Mouse (Mus musculus): ENCODE data around the gene Nr2c1. TPM values are rescaled to one million over a fixed set of nuclear protein-coding genes. Genes with fewer than 3 reads are reported as not detected.
A peak's percentile ranks its signal among the peaks of the same experiment; 100 is the strongest.

Gene Nr2c1
- polyA plus RNA-seq, 1 experiment from 2014 or later, result 12.5 TPM

- Histone ChIP-seq H3K4me3 (no peak overlapping the region), H3K27ac (no peak overlapping the region), H3K27me3 (replicated peaks) (no peaks in the 10 kb centered on the region), H3K36me3 (peaks cover 5% of the 10 kb centered on the region; the same call in 1 of the 2 replicates), H3K9me3 (no peaks in the 10 kb centered on the region), H3K9ac (no peak overlapping the region), H3K4me2 (replicated peaks) (no peak overlapping the region), H3K4me1 (peaks cover 10% of the 10 kb centered on the region; the same call in 1 of the 2 replicates)
- 83% methylated on average over 5 of the region's 5 CpGs for WGBS
- ATAC-seq (ENCODE audit: low FRiP score, low read depth), result no peak
Observed at GRCm38 (mm10) chr10:94144581-94144980, 3.2 kb upstream of the Nr2c1 start.

GRCm38 (mm10) chr10:94147391-94147755 is 450 bp upstream of the Nr2c1 start:
- H3K36me3 ChIP-seq, result no peaks in the 10 kb centered on the region
- H3K9ac ChIP-seq, result peak overlapping the region; percentile 93; the same call in 1 of the 2 replicates
- no peaks in the 10 kb centered on the region for H3K27me3 ChIP-seq (replicated peaks)
- 10% methylated on average over 8 of the region's 8 CpGs for WGBS
- H3K27ac ChIP-seq, result no peak overlapping the region
- no peaks in the 10 kb centered on the region for H3K9me3 ChIP-seq
- peak overlapping the region; percentile 61 for H3K4me2 ChIP-seq (replicated peaks)
- peak overlapping the region; percentile 88 for H3K4me3 ChIP-seq
- ATAC-seq (ENCODE audit: low FRiP score, low read depth), result no peak; the same call in 1 of the 2 replicates
- peaks cover 11% of the 10 kb centered on the region; the same call in 1 of the 2 replicates for H3K4me1 ChIP-seq

GRCm38 (mm10) chr10:94151488-94151887 is 3.7 kb downstream of the Nr2c1 start:
- Histone ChIP-seq H3K27me3 (replicated peaks) (no peaks in the 10 kb centered on the region), H3K27ac (no peak overlapping the region), H3K9me3 (no peaks in the 10 kb centered on the region), H3K4me2 (replicated peaks) (no peak overlapping the region), H3K9ac (no peak overlapping the region), H3K36me3 (no peaks in the 10 kb centered on the region), H3K4me3 (no peak overlapping the region), H3K4me1 (peaks cover 11% of the 10 kb centered on the region; the same call in 1 of the 2 replicates)
- 88% methylated on average over 4 of the region's 4 CpGs for WGBS
- no peak for ATAC-seq (ENCODE audit: low FRiP score, low read depth)

- Histone ChIP-seq H3K27ac (no peak overlapping the region), H3K9me3 (no peaks in the 10 kb centered on the region), H3K4me3 (no peak overlapping the region), H3K4me2 (replicated peaks) (no peak overlapping the region), H3K4me1 (peaks cover 9% of the 10 kb centered on the region; the same call in 1 of the 2 replicates), H3K9ac (no peak overlapping the region), H3K27me3 (replicated peaks) (no peaks in the 10 kb centered on the region), H3K36me3 (peaks cover 13% of the 10 kb centered on the region)
- no peak for ATAC-seq (ENCODE audit: low FRiP score, low read depth)
Observed at GRCm38 (mm10) chr10:94153841-94154240, 6.0 kb downstream of the Nr2c1 start.

- WGBS, result 92% methylated on average over 6 of the region's 6 CpGs
- H3K9me3 ChIP-seq, result no peaks in the 10 kb centered on the region
- no peak overlapping the region for H3K4me2 ChIP-seq (replicated peaks)
- no peaks in the 10 kb centered on the region for H3K4me1 ChIP-seq
- no peaks in the 10 kb centered on the region for H3K27me3 ChIP-seq (replicated peaks)
- no peak overlapping the region for H3K9ac ChIP-seq
- no peak for ATAC-seq (ENCODE audit: low FRiP score, low read depth)
- H3K27ac ChIP-seq, result no peak overlapping the region
- H3K4me3 ChIP-seq, result no peak overlapping the region
- H3K36me3 ChIP-seq, result peaks cover 50% of the 10 kb centered on the region
Observed at GRCm38 (mm10) chr10:94158962-94159361, 11.1 kb downstream of the Nr2c1 start.

GRCm38 (mm10) chr10:94159406-94159805 is 11.6 kb downstream of the Nr2c1 start:
- Histone ChIP-seq H3K36me3 (peaks cover 55% of the 10 kb centered on the region), H3K27me3 (replicated peaks) (no peaks in the 10 kb centered on the region), H3K4me3 (no peak overlapping the region), H3K9ac (no peak overlapping the region), H3K27ac (no peak overlapping the region), H3K9me3 (no peaks in the 10 kb centered on the region), H3K4me2 (replicated peaks) (no peak overlapping the region), H3K4me1 (no peaks in the 10 kb centered on the region)
- no peak for ATAC-seq (ENCODE audit: low FRiP score, low read depth)
- WGBS, result 89% methylated on average over 4 of the region's 4 CpGs

- WGBS, result 93% methylated on average over 5 of the region's 5 CpGs
- no peaks in the 10 kb centered on the region for H3K9me3 ChIP-seq
Observed at GRCm38 (mm10) chr10:94161051-94161765, 13.4 kb downstream of the Nr2c1 start.

GRCm38 (mm10) chr10:94162031-94162430 is 14.2 kb downstream of the Nr2c1 start:
- no peaks in the 10 kb centered on the region for H3K4me1 ChIP-seq
- no peak overlapping the region for H3K9ac ChIP-seq
- no peak overlapping the region for H3K27ac ChIP-seq
- H3K4me2 ChIP-seq (replicated peaks), result no peak overlapping the region
- no peaks in the 10 kb centered on the region for H3K27me3 ChIP-seq (replicated peaks)
- no peaks in the 10 kb centered on the region for H3K9me3 ChIP-seq
- ATAC-seq (ENCODE audit: low FRiP score, low read depth), result no peak
- no peak overlapping the region for H3K4me3 ChIP-seq
- H3K36me3 ChIP-seq, result peaks cover 64% of the 10 kb centered on the region
- 95% methylated on average over 7 of the region's 7 CpGs for WGBS

More at GRCm38 (mm10) chr10:94161051-94161765, 13.4 kb downstream of the Nr2c1 start:
- Histone ChIP-seq H3K4me1 (no peaks in the 10 kb centered on the region), H3K27me3 (replicated peaks) (no peaks in the 10 kb centered on the region), H3K4me3 (no peak overlapping the region), H3K36me3 (peaks cover 65% of the 10 kb centered on the region), H3K27ac (no peak overlapping the region), H3K9ac (no peak overlapping the region), H3K4me2 (replicated peaks) (no peak overlapping the region)
- ATAC-seq (ENCODE audit: low FRiP score, low read depth), result no peak

- ATAC-seq (ENCODE audit: low FRiP score, low read depth), result no peak
- Histone ChIP-seq H3K9me3 (no peaks in the 10 kb centered on the region), H3K4me3 (no peak overlapping the region), H3K36me3 (peaks cover 69% of the 10 kb centered on the region), H3K9ac (no peak overlapping the region), H3K27ac (no peak overlapping the region), H3K4me1 (0 out of 2 replicates have a peak, but pooled peaks cover 4% of the 10 kb centered on the region), H3K27me3 (replicated peaks) (no peaks in the 10 kb centered on the region), H3K4me2 (replicated peaks) (no peak overlapping the region)
- 80% methylated on average over 5 of the region's 5 CpGs for WGBS
Observed at GRCm38 (mm10) chr10:94164104-94164845, 16.5 kb downstream of the Nr2c1 start.

- Histone ChIP-seq H3K27ac (no peak overlapping the region), H3K4me1 (0 out of 2 replicates have a peak, but pooled peaks cover 4% of the 10 kb centered on the region), H3K4me3 (no peak overlapping the region), H3K4me2 (replicated peaks) (no peak overlapping the region), H3K27me3 (replicated peaks) (no peaks in the 10 kb centered on the region), H3K36me3 (peaks cover 69% of the 10 kb centered on the region), H3K9ac (no peak overlapping the region), H3K9me3 (0 out of 2 replicates have a peak, but pooled peaks cover 6% of the 10 kb centered on the region)
- no peak for ATAC-seq (ENCODE audit: low FRiP score, low read depth)
- 91% methylated on average over 16 of the region's 16 CpGs for WGBS
Observed at GRCm38 (mm10) chr10:94165426-94165825, 17.6 kb downstream of the Nr2c1 start.

GRCm38 (mm10) chr10:94167051-94167750 is 19.4 kb downstream of the Nr2c1 start:
- Histone ChIP-seq H3K9ac (no peak overlapping the region), H3K9me3 (0 out of 2 replicates have a peak, but pooled peaks cover 6% of the 10 kb centered on the region), H3K4me1 (peaks cover 8% of the 10 kb centered on the region; the same call in 1 of the 2 replicates), H3K27me3 (replicated peaks) (no peaks in the 10 kb centered on the region), H3K4me2 (replicated peaks) (no peak overlapping the region), H3K36me3 (peaks cover 69% of the 10 kb centered on the region), H3K27ac (no peak overlapping the region), H3K4me3 (no peak overlapping the region)
- peak; percentile 63 for ATAC-seq (ENCODE audit: low FRiP score, low read depth)
- WGBS, result 41% methylated on average over 11 of the region's 11 CpGs
